Mouse (Mus musculus) cerebellum, adult 8-10 months (tissue): ENCODE data around the gene R3hdm2.

Experiments used
- DNase-seq: peaks from one replicate; pipeline ENCODE4 v3.0.0; 2022

R3hdm2 gene

DNA sequence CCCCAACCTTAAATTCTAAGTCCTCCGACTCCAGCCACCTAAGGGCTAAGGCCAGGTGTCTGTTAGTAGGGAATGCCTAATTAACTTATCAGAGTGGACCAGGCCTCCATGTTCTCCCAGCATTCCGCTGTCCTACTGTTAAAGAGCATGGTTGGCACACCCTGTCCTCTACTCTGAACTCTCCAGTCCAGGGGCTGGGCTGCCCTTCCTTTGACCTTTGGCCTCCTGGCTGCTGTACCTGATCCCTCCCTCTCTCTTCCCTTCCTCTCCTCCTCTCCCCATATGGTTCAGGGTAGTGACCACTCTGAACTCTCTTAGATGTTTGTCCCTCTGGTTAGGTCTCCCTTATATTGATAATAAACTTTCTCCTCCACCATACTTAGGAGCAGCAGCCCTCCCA, 45.7 kb downstream of the R3hdm2 start:
- DNase-seq, result no peak

DNA sequence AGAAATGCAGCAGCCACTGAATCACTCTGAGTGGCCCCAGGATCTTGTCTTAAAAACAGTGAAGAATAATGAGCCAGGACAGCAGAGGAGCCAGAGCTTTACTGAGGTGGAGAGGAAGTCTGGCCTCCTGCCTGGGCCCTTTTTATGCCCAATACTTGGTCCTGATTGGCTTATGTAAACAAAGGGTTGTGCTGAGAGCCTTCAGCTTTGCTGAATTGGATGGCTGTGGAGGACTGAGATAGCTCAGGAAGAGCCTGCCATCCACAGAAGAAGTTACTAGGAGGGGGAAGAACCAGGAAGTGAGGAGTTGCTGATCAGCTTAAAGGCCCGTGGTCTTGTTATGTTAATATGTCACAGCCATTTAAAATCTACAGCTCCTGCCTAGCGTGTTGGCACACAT, 46.5 kb downstream of the R3hdm2 start:
- no peak for DNase-seq

DNA sequence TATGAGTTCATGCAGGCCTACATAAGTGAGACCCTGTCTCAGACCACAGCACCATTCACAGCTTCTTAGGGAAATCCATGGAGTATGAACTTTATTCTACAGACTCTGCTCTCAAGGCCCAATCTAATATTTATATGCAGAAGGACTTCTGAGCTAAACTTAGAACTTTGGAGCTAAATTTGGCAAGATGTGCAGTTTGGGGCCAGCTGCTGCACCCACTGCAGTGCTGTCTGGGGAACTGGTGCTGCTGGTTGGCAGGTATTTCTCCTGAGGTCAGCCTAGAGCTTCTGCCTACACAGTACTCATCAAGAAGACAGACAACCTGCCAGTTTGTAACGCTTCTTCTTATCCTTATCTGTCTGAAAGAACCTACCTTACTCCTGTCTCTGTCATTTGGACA, 47.0 kb downstream of the R3hdm2 start:
- no peak for DNase-seq

DNA sequence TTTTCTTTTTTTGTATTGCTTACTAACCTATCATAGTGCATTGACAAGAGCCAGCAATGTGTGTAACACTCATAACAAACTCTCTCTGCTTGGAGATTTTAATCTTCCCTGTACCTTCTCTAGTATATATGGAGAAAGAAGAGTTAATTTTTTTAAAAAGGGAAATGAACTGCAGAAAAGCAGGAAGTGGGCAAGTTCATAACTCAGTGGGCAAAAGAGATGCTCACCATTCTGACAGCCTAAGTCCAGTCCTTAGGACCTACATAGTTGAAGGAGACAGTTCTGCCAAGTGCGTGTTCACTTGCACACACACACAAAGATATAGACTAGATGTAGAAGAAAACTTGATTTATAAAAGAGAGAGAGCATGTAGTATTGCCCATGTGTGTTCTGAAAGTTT, 47.9 kb downstream of the R3hdm2 start:
- no peak for DNase-seq

DNA sequence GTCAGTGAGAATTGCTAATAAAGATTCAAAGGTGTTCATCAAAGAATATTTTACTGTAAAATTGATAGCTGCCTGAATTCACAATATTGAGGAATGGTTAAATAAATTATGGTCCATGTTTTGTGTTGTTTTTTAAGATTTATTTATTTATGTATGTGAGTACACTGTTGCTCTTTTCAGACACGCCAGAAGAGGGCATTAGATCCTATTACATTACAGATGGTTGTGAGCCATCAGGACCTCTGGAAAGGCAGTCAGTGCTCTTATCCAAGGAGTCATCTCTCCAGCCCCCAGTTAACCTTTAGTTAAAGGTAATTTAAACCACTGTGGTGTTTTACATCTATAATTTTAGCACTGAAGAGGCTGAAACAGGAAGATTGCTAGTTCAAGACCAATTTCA, 49.4 kb downstream of the R3hdm2 start:
- no peak for DNase-seq

DNA sequence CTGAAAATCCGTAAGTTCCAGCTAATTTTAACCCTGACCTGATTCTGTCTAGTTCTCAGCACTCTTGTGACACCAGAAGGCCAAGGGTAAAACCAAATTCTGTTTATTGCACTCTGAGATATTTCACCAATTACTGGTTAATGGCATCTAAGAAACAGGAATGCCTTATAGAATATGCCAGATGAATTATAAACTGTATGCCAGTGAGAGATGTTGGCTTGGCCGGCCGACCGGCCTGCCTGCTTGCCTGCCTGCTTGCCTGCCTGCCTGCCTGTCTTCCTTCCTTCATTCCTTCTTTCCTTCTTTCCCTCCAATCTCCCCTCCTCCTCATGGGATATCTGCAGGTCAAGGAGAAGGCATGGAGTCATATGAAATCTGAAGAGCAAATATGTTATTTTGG, 52.3 kb downstream of the R3hdm2 start:
- no peak for DNase-seq

DNA sequence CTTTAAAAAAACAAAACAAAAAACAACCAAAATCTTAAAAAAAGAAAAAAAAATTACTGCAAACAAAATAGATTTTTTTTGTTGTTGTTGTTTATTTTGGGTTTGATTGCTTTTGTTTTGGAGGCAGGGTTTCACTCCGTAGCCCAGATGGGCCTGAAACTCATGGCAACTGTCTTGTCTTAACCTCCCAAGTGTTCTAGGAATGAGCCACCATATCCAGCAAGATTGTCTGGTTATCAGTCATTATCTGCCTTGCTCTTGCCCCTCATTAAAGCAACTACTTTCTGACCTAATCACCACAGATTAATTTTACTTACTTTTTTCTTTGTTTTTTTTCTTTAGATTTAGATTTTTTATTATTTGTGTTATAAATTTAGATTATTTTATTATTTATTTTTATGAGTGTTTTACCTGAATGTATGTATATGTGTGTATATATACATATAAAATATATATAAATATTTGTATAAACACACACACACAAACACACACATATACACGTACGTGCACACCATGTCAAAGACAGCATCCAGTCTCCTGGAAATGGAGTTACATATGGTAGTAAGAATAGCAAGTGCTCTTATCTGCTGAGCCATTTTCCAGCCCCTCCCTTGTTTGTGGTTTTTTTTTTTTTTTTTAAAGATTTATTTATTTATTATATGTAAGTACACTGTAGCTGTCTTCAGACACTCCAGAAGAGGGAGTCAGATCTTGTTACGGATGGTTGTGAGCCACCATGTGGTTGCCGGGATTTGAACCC, 57.4 kb downstream of the R3hdm2 start:
- DNase-seq, result no peak

DNA sequence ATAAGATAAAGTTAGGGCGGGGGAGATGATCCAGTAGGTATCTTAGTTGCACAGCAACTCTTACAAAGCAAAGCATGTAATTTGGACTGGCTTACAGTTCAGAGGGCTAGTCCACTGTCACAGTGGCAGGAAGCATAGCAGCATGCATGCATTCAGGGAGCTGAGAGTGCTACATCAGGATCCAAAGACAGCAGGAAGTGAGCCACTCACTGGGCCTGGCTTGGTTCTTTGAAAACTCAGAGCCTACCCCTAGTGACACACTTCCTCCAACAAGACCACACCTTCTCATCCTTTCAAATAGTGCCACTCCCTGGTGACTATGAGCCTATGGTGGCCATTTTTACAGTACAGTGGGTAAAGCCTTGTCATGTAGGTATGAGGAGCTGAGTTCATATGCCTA, 73.6 kb downstream of the R3hdm2 start:
- no peak for DNase-seq

DNA sequence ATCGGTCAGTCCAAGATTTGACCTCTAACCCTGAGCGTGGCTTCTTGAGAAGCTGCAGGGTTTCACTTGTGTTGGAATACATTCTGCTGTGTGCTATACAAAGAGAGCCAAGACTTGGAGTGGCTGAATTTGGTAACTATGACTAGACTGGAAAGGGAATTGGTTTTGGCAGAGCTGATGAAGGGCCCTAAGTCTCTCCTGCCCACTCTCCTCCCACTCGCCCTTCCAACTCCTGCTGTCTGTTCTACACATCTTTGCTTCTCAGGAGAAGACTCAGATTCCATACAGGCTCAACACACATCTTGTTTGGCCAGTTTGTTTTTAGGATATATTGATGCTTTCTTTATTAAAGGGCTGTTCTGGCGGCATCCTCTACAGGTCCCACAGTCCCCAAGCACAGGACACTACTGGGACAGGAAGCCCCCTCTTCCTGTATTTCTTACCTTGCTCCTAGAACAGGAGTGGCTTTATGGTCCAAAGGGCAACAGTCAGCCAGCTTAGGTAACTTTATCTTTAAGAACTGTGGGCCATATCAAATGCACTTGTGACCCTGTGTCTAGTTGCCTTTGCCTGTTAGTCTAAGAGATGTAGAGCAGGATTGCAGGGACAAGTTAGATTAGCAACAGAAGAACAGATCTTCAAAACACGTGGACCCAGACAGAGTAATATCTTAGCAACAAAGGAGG, 82.4 kb downstream of the R3hdm2 start:
- no peak for DNase-seq

DNA sequence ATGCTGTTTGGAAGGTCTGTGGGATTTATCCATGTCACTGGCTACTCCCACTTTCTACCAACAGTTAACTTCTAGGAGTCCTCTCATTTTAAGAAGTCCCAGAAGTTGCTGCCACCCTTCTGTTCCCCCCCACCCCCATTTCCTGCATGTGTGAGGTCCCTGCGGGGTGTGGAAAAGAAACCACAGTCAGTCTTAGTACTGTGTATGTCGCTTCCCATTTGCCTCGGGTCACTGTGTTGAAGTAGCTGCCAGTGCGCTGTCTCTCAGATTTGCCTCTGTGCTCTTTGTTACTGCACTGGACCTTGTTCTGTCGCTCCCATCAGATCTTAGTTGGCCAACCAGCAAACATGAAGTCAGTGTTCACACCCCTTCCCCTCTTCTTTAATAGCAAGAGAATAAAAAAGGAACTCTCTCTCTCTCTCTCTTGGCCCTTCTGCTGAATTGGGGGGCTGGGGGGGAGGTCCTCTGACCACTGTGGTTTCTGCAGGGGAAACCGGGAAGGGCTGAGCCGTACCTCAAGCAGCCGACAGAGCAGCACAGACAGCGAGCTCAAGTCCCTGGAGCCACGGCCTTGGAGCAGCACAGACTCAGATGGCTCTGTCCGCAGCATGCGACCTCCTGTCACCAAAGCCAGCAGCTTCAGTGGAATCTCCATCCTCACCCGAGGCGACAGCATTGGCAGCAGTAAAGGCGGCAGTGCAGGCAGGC, 91.3 kb downstream of the R3hdm2 start:
- DNase-seq, result no peak

DNA sequence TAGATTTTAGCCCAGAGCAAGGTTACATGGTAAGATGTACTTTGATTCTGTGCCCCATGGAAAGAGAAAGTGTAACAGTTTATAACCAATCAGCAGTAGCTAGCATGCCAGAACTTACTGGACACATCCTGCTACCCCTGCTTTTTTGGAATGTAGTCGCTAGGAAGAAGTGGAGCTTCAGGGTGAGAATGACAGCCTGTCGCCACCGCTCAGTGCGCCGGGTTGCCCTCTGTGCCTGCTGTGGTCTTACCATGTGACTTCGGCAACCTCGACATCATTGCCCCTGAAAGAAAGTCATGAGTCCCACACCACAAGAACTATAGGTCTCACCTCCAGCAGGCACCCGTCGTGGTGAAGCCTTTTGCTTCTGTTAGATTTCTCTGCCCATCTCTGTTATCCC, 92.6 kb downstream of the R3hdm2 start:
- DNase-seq, result no peak

DNA sequence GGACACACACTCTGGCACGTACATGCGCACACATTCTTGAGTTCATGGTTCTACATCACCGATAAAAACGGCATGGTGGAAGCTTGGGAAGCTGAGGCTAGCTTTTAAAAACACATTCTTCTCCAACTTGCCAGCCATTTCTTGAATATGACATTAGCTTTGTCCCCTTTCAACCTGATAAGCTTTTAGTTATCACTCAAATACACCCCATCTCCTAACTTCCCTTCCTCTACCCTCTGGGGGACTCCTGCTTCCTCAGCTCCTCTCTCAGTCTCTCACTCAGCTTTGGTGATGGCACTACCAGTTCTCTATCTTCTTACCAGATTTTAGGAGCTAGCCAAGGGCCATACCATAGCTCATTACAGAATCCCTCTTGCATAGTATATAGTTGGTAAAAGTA, 95.0 kb downstream of the R3hdm2 start:
- no peak for DNase-seq

DNA sequence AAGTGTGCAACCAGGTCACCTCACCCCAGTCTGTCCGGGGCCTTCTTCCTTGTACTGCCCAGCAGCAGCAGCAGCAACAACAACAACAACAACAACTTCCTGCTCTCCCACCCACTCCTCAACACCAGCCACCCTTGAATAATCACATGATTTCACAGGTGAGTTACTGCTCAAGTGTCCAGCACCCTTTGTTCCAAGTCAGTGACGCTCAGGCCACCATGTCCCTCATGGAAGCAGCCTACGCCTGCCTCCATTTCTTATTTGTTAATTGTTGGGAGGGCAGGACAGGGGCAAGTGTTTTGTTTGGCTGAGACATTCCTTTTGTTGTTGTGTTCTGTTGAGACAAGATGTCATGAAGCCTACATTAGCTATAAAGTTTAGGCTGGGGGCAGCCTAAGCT, 96.4 kb downstream of the R3hdm2 start:
- no peak for DNase-seq

DNA sequence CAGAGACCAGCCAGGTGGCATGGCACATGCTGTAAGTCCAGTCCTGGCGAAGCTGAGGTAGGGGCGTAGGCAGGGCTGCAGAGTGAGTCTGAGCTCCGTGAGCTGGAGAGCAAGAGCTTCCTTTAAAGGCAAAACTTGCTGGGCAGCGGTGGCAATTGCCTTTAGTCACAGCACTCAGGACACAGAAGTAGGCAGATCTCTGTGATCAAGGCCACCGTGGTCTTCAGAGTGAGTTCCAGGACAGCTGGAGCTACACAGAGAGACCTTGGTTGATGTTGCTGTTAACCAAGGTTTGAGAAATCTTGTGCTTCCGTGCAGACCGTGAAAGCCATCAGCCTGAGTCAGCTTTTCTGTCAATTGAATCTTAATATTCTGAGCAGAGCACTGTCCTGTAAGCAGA, 97.2 kb downstream of the R3hdm2 start:
- no peak for DNase-seq

DNA sequence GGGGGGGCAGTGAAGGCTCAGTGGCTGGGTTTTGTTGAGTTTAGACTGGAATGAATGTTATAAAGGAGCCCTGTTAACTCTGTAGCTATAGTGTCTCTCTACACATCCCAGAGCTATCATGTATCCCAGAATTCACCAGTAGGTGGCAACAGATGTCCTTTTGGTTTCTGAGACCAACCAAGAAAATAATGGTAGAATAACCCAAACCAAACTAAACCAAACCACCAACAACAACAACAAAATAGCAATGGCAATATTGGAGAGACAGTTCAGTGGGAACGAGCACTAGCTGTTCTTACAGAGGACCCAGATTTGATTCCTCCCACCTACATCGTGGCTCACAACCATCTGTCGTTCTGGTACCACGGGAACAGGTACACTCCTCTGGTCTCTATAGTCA, 99.0 kb downstream of the R3hdm2 start:
- DNase-seq, result peak; percentile 58

DNA sequence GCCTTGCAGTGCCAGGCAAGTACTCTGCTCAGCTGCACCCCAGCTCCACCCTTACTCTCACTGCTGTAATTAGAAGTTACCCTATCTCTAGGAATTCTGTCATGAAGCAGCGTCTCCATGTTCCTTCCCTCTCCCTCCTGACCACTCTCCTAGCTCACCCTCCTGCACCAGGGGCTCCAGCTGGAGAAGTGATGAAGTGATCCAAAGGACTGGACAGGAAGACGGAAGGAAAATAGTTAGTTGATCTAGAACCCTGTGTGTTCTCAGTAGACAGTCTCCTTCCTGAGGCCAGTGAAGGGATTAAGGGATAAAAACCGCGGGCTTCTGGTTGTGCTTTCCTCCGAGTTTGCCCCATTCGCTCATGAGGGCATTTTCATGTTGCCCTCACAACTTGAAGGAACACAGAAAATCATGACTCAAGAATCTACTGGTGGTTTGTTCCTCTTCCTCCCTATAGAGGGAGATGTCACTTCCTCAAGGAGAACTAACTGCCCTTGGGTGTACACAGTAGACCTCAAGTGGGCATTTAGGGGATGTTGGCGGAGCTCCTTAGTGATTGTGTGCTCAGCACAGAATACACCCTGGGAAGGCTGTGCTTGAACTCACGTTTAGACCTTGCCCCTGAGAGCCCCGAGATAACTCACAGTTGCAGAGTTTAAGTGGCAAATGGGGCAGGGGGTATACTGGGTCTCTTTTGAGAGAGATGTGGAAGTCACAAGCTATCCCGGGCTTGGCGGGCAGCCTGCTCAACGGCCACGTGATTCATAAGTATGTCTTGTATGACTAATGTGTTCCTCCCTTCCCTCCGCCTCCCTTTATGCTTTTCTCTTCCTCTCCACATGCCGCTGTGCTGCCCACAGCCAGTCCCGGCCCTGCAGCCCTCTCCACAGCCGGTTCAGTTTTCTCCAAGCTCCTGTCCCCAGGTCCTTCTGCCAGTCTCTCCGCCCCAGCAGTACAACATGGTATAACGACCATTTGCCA, 101.0 kb downstream of the R3hdm2 start:
- no peak for DNase-seq

DNA sequence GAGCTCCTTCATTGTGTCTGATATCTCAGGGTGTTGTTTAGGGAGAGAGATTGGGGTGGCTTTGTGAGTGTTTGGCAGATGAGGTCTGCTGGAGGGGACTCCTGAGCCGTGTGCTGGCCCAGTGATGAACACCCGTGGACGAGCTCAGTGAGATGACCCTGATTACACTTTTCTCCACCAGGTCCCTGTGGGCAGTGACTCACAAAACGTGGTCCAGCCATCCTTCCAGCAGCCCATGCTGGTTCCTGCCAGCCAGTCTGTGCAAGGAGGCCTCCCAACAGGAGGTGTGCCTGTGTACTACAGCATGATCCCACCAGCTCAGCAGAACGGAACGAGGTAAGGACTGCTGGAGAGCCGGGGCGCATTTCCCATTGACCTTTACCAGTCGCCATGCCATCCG, 105.1 kb downstream of the R3hdm2 start:
- no peak for DNase-seq

DNA sequence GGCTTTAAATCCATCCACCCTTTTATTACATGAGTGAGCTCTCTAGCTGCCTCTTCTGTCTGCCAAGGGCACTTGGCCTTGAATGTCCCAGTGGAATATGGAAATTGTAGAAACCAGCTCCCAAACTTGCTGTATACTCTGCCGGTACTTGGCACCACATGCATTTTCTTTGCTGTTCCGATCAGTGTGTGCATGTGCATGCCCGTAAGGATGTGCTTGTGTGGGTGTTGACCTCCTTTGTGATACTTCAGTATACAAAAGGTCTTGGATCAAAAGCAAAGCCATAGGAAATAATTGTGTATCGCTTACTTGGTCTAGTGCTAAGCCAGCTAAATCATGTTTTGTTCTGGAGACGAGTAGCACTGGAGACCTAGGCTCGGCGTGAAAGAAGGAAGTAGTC, 108.7 kb downstream of the R3hdm2 start:
- DNase-seq, result no peak

DNA sequence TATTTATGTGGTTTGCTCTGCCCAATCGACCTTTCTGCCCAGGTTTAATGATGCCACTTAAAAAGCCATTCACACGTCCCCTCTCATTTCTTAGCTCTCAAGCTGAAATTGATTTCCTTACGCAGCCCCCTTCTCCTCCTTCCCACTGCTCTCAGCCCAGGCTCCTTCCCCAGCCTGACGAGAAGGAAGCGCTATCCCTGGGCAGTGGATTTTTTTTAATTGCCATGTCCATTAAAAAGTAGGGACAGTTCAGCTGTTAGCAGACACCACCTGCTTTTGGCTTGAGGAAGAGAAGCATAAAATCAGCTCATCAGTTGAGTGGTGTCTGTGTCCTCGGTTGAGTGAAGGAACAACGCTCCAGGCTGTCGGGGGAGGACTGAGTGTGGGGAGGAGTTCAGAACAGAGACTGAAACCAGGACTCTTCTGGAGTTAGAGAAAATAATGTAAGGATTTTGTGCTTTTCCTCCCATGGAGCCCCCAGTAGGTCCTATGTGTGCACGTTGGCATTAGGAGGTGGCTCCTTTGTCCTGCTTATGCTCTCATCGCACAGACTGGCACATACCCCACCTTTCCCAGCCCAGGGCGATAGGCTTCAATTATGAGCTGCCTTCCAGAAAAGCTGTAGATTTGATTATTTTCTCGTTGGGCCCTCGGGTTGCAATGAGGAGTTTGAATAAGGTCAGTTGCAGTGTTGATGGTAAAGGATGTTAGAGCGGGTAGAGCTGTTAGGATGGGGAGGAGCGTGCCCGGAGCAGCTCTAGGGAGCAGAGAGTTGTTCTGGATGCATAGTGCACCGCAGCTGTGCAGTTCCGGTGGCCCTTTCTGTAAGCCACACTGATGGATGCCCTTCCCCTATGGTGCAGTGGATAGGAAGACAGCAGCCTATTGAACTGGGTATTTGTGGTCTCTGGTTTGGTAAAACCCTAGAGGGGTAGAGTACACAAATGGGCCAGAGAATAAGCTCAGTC, 110.3 kb downstream of the R3hdm2 start:
- DNase-seq, result no peak

DNA sequence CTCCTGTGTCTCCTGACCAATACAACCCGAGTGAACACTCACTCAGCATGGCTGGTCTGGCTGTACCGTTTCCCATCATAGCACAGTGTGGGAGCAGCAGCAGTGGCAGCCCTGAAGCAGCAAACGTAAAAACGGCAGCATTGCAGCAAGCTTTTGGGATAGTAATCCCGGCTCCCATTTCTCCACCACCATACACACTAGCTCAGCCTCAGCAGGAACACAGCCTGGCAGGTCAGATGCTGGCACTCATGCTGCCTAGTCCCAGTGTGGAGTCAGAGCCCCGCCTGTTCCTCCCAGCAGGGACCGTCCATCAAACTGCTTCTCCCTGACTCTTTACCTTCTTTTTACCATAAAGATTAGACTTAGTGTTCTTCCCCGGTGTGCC, 111.0 kb downstream of the R3hdm2 start:
- peak; percentile 37 for DNase-seq

DNA sequence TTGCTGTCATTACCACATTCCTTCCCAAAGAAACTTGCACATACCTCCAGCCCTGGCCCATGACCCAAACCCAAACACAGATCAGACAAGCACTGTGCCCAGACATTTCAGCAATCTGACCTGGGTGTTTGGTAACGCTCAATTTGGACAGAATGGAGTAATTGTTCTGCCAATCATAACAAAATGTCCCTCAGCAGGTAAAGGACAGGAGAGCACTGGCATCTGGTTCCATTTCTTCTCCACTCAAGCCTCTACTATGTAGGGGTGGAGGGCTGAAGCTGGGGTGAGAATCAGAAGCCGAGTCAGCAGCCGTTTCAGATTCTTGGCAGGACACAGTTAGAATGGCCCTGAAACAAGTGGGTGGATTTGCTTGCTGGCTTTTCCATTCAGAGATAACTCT, 112.0 kb downstream of the R3hdm2 start:
- no peak for DNase-seq

DNA sequence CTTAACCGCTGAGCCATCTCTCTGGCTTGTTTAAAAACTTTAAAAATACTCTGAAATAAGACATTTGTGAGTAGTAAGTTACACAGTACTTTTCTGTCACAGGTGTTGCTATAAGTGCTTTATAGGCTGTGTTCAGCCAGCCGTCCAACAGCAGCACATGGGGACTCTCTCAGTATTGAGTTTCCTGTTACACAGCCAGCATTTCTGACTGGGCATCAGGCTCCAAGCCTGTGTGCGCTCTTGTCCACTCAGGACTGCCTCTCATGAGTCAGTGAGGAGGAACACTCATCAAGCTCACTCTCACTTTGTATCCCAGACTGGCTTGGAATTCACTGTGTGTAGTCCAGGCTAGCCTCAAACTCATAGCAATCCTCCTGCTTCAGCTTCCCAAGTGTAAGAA, 116.0 kb downstream of the R3hdm2 start:
- DNase-seq, result no peak
